Comparison of ENCODE assay signal across 8 mouse cellular contexts in genomic region chr6:121151732-121152131, GRCm38 (mm10). TPM values are rescaled to one million over a fixed set of nuclear protein-coding genes. Genes with fewer than 3 reads are reported as not detected.
DNase-seq lines count a peak whose midpoint lies in the region; ATAC-seq lines count a peak whose summit lies in the region.

No protein-coding gene starts in this region.

- H3K27me3 ChIP-seq in heart, embryonic 16.5 days (ENCODE audit: control insufficient read depth, insufficient read depth, low read length): no peaks in the 10 kb centered on the region
- H3K27me3 ChIP-seq in liver, embryonic 13.5 days: 0 out of 2 replicates have a peak, but pooled peaks cover 3% of the 10 kb centered on the region
- H3K27me3 ChIP-seq in forebrain, embryonic 16.5 days (replicated peaks; ENCODE audit: control insufficient read depth, insufficient read depth, low read length): no peaks in the 10 kb centered on the region

- peak; percentile 85 for ATAC-seq in heart, embryonic 16.5 days (replicated peaks; ENCODE audit: extremely low read depth, insufficient read depth, low FRiP score)
- ATAC-seq in liver, embryonic 13.5 days (ENCODE audit: low read depth): peak; percentile 68
- ATAC-seq in forebrain, embryonic 16.5 days: no peak
- ATAC-seq in erythroblast, adult 5-6 weeks (replicated peaks; ENCODE audit: low FRiP score, poor library complexity, severe bottlenecking): no peak

- H3K36me3 ChIP-seq in heart, embryonic 16.5 days (ENCODE audit: control insufficient read depth, insufficient read depth): no peaks in the 10 kb centered on the region
- no peaks in the 10 kb centered on the region for H3K36me3 ChIP-seq in liver, embryonic 13.5 days
- H3K36me3 ChIP-seq in forebrain, embryonic 16.5 days (ENCODE audit: control insufficient read depth, insufficient read depth): no peaks in the 10 kb centered on the region

- H3K4me1 ChIP-seq in heart, embryonic 16.5 days (ENCODE audit: control insufficient read depth, insufficient read depth, low read length): peaks cover 20% of the 10 kb centered on the region
- 0 out of 2 replicates have a peak, but pooled peaks cover 7% of the 10 kb centered on the region for H3K4me1 ChIP-seq in liver, embryonic 13.5 days (replicated peaks)
- H3K4me1 ChIP-seq in forebrain, embryonic 16.5 days (replicated peaks; ENCODE audit: control insufficient read depth, insufficient read depth, low read length): peaks cover 6% of the 10 kb centered on the region; the same call in 1 of the 2 replicates

- H3K27ac ChIP-seq in heart, embryonic 16.5 days (ENCODE audit: low read length): peak overlapping the region; percentile 69
- no peak overlapping the region for H3K27ac ChIP-seq in liver, embryonic 13.5 days
- H3K27ac ChIP-seq in forebrain, embryonic 16.5 days (ENCODE audit: low read length): no peak overlapping the region

- WGBS in heart, embryonic 16.5 days: 31% methylated on average over 6 of the region's 6 CpGs
- 63% methylated on average over 6 of the region's 6 CpGs for WGBS in liver, embryonic 13.5 days (ENCODE audit: insufficient replicate concordance)
- WGBS in forebrain, embryonic 16.5 days: 59% methylated on average over 6 of the region's 6 CpGs

- H3K9ac ChIP-seq in heart, embryonic 16.5 days (ENCODE audit: low read length): 0 out of 2 replicates have a peak overlapping the region, but pooled peaks have one; percentile 14
- no peak overlapping the region for H3K9ac ChIP-seq in liver, embryonic 13.5 days
- H3K9ac ChIP-seq in forebrain, embryonic 16.5 days (replicated peaks; ENCODE audit: low read depth, low read length): no peak overlapping the region

- H3K9me3 ChIP-seq in heart, embryonic 16.5 days (replicated peaks; ENCODE audit: control insufficient read depth, low read length): no peaks in the 10 kb centered on the region
- H3K9me3 ChIP-seq in liver, embryonic 13.5 days (replicated peaks): no peaks in the 10 kb centered on the region
- H3K9me3 ChIP-seq in forebrain, embryonic 16.5 days (ENCODE audit: control insufficient read depth, low read length): no peaks in the 10 kb centered on the region

- peak; percentile 20 for DNase-seq in 3134 (ENCODE audit: extremely low read depth, insufficient read length, low spot score)
- DNase-seq in adrenal gland, adult 2 months: peak; percentile 94
- DNase-seq in liver, embryonic 13.5 days: no peak
- DNase-seq in layer of hippocampus, adult 8-10 months (ENCODE audit: low spot score in 2 of 2): no peak
- no peak for DNase-seq in retina, postnatal 1 day

- H3K4me2 ChIP-seq in heart, embryonic 16.5 days (ENCODE audit: low read depth, low read length): no peak overlapping the region
- H3K4me2 ChIP-seq in liver, embryonic 13.5 days: no peak overlapping the region
- H3K4me2 ChIP-seq in forebrain, embryonic 16.5 days (ENCODE audit: low read length): no peak overlapping the region

- H3K4me3 ChIP-seq in heart, embryonic 16.5 days (ENCODE audit: low read length): no peak overlapping the region
- no peak overlapping the region for H3K4me3 ChIP-seq in liver, embryonic 13.5 days (replicated peaks)
- H3K4me3 ChIP-seq in forebrain, embryonic 16.5 days (replicated peaks; ENCODE audit: low read length): no peak overlapping the region

RNA-seq across cellular contexts. Expression of gene Mical3, which starts 20.9 kb away (rescaled TPM):
- 10 to 100 TPM; 34.0 to 44.3 TPM for total RNA-seq in adrenal gland, adult 2 months (2021)
- polyA plus RNA-seq in adrenal gland, adult 2 months (2012; rRNA removed): 17.5 and 19.9 TPM in 2 replicates
- 27.2 and 30.4 TPM in 2 replicates for polyA plus RNA-seq in heart, embryonic 16.5 days (2015; fragmentation: Nextera tagmentation; extraction: Ambion mirVana)
- 9.9 and 10.7 TPM in 2 replicates for polyA plus RNA-seq in liver, embryonic 13.5 days (2015; fragmentation: Nextera tagmentation; extraction: Ambion mirVana)
- total RNA-seq in layer of hippocampus, adult 8-10 months (2022): 100 to 1,000 TPM in 1 of 4 experiments, 10 to 100 TPM in 3; 78.3 to 102 (median 90.8) TPM
- 27.1 and 35.5 TPM in 2 replicates for polyA plus RNA-seq in forebrain, embryonic 16.5 days (2015; fragmentation: Nextera tagmentation; extraction: Ambion mirVana)
- 99.0 and 127 TPM in 2 replicates for total RNA-seq in erythroblast, adult 5-6 weeks (2015; ENCODE audit: low replicate concordance)
- 133 and 258 TPM in 2 replicates for total RNA-seq in erythroblast, adult 5-6 weeks (2017; ENCODE audit: low replicate concordance)

RNA-seq across cellular contexts. Expression of gene Pex26, which starts 31.7 kb away (rescaled TPM):
- total RNA-seq in adrenal gland, adult 2 months (2021): 10 to 100 TPM in 1 of 2 experiments, 1 to 10 TPM in 1; 9.1 to 11.2 TPM
- polyA plus RNA-seq in adrenal gland, adult 2 months (2012; rRNA removed): 19.2 and 24.0 TPM in 2 replicates
- 6.7 and 7.6 TPM in 2 replicates for polyA plus RNA-seq in heart, embryonic 16.5 days (2015; fragmentation: Nextera tagmentation; extraction: Ambion mirVana)
- polyA plus RNA-seq in liver, embryonic 13.5 days (2015; fragmentation: Nextera tagmentation; extraction: Ambion mirVana): 2.9 and 3.3 TPM in 2 replicates
- 10 to 100 TPM; 12.1 to 14.2 (median 13.1) TPM for total RNA-seq in layer of hippocampus, adult 8-10 months (2022)
- 15.9 and 16.1 TPM in 2 replicates for polyA plus RNA-seq in forebrain, embryonic 16.5 days (2015; fragmentation: Nextera tagmentation; extraction: Ambion mirVana)
- 1.7 and 3.8 TPM in 2 replicates for total RNA-seq in erythroblast, adult 5-6 weeks (2015; ENCODE audit: low replicate concordance)
- 1.3 and 1.7 TPM in 2 replicates for total RNA-seq in erythroblast, adult 5-6 weeks (2017; ENCODE audit: low replicate concordance)

RNA-seq across cellular contexts. Expression of gene Tuba8, which starts 58.8 kb away (rescaled TPM):
- total RNA-seq in adrenal gland, adult 2 months (2021): 10 to 100 TPM; 13.3 to 16.5 TPM
- polyA plus RNA-seq in adrenal gland, adult 2 months (2012; rRNA removed): 2.0 and 2.3 TPM in 2 replicates
- 1.2 and 2.0 TPM in 2 replicates for polyA plus RNA-seq in heart, embryonic 16.5 days (2015; fragmentation: Nextera tagmentation; extraction: Ambion mirVana)
- polyA plus RNA-seq in liver, embryonic 13.5 days (2015; fragmentation: Nextera tagmentation; extraction: Ambion mirVana): 6.7 and 7.7 TPM in 2 replicates
- total RNA-seq in layer of hippocampus, adult 8-10 months (2022): 1 to 10 TPM; 6.5 to 7.9 (median 7.0) TPM
- polyA plus RNA-seq in forebrain, embryonic 16.5 days (2015; fragmentation: Nextera tagmentation; extraction: Ambion mirVana): 0.35 TPM in 1 of 2 replicates, not detected in the other
- total RNA-seq in erythroblast, adult 5-6 weeks (2015; ENCODE audit: low replicate concordance): 11.5 and 14.4 TPM in 2 replicates
- 5.9 and 6.7 TPM in 2 replicates for total RNA-seq in erythroblast, adult 5-6 weeks (2017; ENCODE audit: low replicate concordance)

Comparison
In these comparisons a context has a peak if more than half of its experiments do, and no peak if none do; other contexts are left out.
1. DNase-seq: peak in 3134 (single experiment) and adrenal gland, adult 2 months (single experiment); none in liver, embryonic 13.5 days (single experiment), layer of hippocampus, adult 8-10 months (0 of 2) and retina, postnatal 1 day (single experiment).
2. ATAC-seq: peak in heart, embryonic 16.5 days (single experiment) and liver, embryonic 13.5 days (single experiment); none in forebrain, embryonic 16.5 days (single experiment) and erythroblast, adult 5-6 weeks (single experiment).